Mouse (Mus musculus) ovary, postnatal 36 days (tissue): ENCODE measurements around the gene 1110002E22Rik.

Source experiments
- DNase-seq: peaks from one replicate; pipeline ENCODE4 v3.0.0; 2022; ENCODE audit warnings: low spot score, mixed read lengths

1110002E22Rik gene

DNA sequence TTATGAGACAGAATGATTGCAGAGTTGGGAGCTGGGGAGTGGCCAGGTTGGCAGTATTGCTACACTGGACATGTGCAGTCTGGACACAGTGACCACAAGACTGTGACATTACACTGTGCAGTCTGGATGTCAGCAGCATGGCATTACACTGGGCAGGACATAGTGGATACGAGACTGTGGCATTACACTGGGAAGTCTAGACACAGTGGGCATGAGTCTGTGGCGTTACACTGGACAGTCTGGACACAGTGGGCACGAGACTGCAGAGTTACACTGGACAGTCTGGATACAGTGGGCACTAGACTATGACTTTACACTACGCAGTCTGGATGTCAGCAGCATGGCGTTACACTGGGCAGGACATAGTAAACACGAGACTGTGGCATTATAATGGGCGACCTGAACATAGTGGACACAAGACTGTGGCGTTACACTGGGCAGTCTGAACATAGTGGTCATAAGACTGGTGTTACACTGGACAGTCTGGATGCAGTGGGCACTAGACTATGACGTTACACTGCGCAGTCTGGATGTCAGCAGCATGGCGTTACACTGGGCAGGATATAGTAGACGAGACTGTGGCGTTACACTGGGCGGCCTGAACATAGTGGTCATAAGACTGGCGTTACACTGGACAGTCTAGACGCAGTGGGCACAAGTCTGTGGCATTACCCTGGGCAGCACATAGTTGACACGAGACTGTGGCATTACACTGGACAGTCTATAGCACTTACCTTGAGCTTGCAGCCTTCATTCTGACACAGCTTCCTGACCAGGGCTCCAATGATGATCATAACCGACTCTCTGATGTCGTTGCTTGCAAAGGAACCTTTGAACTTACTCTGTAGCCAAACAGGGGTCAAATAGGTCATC lies 46.3 kb downstream of the 1110002E22Rik start:
- DNase-seq, result no peak

DNA sequence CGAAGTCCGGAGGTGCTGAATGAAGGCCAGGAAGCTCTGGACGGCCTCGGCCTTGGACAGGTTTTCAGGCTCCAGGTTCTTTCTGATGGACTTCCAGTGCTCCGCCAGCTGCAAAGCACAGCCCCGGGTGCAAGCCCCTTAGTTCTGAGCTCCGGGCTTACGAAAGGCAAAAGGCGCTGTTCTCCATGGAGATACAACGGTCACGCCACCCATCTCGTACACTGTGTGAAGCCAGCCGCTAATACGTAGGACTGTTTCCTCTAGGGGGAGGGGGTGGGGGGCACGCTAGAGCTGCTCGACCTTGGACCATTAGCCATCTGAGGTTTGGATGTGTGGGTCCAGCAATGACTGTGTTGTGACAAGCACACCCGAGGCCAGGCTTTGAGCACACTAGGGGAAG lies 49.3 kb downstream of the 1110002E22Rik start:
- no peak for DNase-seq

DNA sequence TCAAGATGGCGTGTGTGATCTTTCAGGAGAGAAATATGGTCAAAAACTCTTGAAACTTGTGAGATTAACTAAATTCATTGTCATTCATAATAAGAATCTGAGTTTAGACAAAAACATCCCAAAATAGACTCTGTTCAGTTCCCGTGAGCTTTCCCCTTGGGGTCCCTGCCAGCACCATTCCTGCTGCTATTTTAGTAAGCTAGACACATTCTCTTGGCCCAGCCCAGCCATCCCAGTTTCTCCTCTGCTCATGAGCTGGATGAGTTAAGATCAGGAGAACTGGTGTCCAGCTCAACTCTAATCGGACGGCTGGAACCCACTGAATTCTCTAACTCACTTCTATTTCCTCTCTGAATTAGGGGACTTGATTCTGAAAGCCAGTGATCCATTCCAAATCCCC lies 52.0 kb downstream of the 1110002E22Rik start:
- no peak for DNase-seq

DNA sequence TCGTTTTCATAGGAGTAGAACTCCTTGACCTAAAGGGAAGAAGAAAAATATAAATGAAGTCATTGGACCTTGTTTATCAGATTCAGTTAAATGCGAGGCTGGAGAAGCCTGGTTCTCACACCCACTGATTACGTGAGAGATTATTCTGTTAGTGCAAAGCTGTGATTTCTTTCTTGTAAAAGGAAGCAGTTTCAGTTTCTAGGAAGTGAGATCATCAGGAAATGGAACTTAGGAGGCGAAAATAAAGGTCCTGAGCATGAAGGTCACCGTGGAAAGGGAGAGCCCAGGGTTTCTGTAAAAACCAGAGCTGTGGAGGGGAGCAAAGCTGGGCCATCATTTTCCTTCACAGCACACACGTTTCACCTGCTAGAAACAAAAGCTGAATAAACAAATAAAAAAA lies 53.5 kb downstream of the 1110002E22Rik start:
- no peak for DNase-seq

DNA sequence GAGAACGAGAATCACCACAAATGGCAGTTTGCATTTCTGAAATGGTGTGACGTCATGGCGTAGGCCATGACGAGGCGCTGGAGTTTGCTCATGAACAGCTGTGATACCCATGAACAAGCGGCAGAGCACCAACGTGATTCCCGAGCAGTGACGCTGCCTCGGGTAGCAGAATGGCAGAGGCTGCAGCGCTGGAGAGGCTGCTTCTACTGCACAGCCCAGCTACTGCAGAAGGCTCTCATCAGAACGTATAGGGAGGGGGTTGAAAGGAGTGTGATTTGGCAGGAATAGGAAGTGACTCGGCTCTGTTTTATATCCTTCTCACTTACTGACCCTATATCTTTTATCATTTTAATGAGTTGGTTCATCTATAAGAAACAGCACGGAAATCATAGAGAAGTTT lies 54.0 kb downstream of the 1110002E22Rik start:
- DNase-seq, result no peak

DNA sequence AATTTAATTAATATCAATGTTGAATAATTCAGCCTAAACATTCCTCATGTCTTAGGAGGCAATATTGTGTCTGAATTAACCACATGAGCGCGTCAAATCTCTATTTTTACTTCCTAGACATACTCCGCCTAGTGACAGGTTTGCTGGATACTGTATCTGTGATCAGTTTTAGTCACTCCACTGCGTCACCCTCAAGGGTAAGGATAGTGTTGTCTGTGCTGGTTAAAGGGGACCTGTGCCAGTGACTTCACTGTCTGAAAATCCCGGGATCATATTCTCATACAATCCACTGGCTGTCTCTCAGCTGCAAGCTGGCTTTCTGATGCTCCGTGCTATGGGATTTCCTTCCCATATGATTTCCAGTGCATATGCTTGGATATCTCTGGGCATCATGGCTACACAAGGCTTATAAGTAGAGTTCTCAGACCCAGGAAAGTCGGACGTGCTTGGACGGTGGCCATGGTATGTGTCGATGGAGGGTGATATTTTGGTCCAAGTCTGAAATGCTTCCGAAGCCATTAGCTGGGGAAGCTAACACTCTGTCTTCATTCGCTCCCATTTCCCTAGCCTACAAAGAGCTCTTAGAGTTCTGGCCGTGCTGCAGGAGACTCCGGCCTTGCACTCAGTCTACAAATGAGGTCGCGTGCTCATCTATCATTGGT lies 54.7 kb downstream of the 1110002E22Rik start:
- DNase-seq, result no peak

DNA sequence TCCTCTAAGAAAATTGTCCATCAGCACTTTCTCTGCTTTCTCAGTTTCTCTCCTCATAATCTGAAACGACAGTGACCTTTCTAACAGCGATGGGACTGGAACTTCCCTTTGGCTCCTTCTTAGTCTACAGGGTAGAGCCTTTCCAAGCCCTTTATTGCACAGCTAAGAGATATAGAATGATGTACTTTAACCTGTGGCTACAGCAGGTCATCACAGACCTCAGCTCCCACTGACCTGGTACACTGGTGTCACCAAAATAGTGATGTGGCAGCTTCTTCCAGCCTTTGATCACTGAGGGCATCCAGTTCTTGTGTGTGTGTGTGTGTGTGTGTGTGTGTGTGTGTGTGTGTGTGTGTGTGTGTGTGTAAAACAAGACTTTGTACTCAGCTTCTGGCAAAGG lies 56.6 kb downstream of the 1110002E22Rik start:
- no peak for DNase-seq

DNA sequence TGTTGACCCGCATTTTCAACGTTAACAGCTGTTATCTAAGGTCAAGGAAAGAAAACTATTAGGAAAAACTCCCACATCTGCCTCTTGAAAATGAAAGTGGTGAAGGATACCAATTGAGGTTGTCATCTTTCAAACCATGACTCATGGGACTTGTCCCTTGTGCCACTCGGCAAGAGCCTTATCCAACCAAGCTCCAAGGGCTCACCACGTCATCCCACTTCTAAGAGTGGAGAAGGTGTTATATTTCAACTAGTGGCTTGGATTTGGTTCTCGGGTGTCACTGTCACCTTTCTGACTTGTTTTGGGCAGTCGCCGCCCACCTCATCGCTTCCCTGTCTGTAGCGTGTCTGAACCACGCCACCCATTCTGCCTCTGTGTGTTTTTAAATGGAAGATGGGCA lies 59.0 kb downstream of the 1110002E22Rik start:
- no peak for DNase-seq

DNA sequence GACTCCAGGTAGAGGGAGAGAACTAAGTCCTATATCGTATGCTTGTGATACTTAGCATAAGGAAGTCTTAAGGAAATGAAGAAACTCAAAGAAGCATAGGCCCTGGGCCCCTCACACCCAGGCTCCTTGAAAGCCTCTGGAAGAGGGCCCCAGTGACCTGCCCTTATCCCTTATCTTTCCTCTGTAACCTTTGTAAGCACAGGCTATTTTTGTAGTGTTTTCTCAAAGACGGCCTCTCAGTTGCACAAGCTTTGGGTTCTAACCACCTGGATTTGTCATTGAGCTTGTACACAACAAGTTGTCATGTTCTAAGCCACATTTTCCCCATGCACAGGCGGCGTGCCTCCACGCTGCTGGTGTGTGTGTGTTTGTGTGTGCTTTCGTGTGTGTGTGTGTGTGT lies 64.3 kb downstream of the 1110002E22Rik start:
- no peak for DNase-seq

DNA sequence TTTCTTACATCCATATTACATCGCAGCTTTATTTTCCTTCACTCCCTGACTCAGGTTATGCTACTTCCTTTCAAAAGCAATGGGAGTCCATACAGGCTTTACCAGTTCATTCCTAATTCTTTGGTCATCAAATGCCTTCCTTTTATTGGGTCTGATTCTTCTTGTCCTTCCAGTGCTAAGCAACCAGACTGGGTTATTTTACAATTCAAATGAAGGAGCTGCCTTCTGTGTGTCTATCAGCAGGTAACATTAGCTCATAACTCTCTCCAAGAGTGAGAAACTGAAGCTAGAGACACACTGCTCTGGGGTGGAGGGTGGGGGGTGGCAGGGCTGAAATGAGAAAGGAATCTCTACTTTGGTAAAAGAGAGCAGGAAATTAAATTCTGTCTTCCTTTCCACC lies 65.8 kb downstream of the 1110002E22Rik start:
- no peak for DNase-seq
